Mouse (Mus musculus) retina, postnatal 7 days (tissue): ENCODE data around the gene H2al1g.
"Not testable (repeated sequence)": the region's sequence is repeated elsewhere in the genome, so short reads cannot be mapped to it uniquely, and the experiment has no call there.

ENCODE experiments used
- DNase-seq: peaks from one replicate; pipeline ENCODE4 v3.0.0-alpha.2; 2012; ENCODE audit warnings: low read depth, low spot score

H2al1g gene

GRCm38 (mm10) chrX:11317956-11318355 is at the start of gene H2al1g:
H2al1g (plus strand) TSS chrX:11318256.
- DNase-seq = not testable (repeated sequence)

DNA sequence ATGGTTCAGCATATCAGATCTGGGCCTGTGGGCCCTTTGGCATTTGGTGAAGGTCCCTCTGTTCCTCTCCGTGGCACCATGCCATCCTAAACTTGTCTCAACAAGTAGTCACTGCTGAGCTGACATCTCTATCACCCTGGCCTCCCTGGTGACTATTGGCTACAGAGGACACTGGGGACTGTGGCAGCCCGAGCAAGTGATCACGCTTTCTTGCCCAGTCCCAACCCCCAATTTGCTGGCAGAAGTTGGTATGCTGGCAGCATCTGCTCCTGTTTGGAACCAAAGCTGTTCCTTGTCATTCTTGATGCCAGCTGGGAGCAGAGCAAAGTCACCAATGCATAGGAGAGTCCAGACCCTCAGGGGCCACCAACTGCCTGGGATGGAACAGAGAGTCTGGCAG is 49.0 kb upstream of the H2al1g start:
- no peak for DNase-seq

- no peak for DNase-seq
Measured at GRCm38 (mm10) chrX:11273190-11273589, 44.9 kb upstream of the H2al1g start.

DNA sequence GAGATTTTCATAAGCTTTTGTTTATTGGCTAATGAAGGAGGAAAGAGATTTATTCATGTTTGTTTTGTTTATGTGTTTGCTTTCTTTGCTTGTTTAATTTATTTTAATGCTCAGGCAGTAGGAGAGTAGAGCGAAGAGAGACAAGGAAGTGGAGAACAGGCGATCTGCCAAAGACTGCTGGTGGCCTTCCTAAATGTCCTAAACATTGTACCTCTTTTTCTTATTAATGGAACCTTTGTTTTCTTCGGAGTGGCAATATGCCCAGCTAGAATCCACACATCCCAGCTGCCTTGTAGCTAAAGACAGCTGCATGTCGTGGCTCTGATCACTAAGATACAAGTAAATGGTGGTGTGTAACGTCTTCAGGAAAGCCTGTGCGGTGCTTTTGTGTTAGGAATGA is 41.0 kb upstream of the H2al1g start:
- DNase-seq = no peak

- DNase-seq = no peak
Measured at GRCm38 (mm10) chrX:11280741-11281140, 37.3 kb upstream of the H2al1g start.

DNA sequence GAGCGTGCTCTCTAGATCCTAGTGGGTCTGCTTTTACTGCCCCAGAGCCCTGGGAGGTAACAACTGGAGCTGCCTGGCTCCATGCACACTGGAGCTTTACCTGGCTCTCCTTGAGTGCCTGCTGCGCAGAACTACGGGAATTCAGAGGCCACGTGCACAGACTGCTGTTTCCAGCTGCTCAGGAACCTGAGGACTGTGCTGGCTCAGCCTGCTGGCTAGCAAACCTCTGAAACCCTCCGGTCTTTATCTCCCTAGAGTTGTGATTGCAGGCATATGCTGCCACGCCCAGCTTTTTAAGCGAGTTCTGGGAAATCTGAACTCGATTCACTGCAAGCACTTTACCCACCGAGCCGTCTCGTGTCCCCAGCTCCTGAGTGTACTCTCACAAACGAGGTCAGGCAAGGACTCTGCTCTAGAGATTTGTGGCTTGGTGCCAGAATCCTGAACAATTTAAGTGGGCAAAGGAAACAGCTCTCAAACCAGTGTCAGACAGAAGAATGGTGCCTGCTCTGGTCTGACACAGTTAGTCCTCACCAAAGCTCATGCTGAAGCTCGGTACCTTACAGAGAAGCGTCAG is 29.7 kb upstream of the H2al1g start:
- DNase-seq = no peak

DNA sequence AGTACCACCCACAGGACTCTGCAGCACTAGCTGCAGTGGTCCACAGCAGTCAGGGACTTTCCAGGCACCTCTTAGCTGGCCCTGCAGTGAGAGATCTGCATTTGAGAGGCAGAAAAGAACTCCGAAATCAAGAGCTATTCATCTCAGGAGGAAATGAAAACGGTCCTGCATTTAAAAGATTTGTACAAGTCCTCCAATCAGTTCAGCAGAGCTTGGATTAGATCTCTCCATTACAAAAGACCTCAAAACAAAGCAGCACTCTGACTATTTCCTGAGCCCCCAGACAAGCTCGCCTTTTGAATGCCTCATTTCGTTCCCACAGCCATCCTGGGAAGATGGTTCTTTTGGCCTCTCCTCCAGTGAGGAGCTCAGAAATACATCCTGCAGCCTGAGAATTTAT is 28.8 kb upstream of the H2al1g start:
- no peak for DNase-seq

- DNase-seq = not testable (repeated sequence)
Measured at GRCm38 (mm10) chrX:11298957-11299356, 19.1 kb upstream of the H2al1g start, which contains the start of gene H2al1a. H2al1a (plus strand) TSS chrX:11299257.

- not testable (repeated sequence) for DNase-seq
Measured at GRCm38 (mm10) chrX:11302132-11302531, 15.9 kb upstream of the H2al1g start, which contains the start of gene H2al1b. H2al1b (plus strand) TSS chrX:11302432.

DNA sequence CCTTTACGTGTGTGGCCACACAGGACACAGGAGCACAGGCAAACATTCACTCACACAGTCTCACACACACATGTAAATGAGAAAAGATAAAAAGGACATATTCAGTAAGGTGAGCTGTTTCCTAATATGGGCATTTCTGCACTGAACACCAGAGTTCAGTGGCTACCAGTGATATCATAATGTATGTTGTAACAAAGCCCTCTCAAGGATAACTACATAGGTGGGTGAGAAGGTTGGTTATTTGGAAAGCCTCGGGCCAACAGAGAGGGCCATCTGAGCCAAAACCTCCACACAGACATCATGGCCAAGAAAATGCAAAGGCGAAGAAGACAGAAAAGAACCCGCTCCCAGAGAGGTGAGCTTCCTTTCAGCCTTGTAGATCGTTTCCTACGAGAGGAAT is 12.7 kb upstream of the H2al1g start, which contains the start of gene H2al1c:
Gene H2al1c (plus strand): TSS at position 301 of the 400 bp plus-strand sequence.
- DNase-seq = not testable (repeated sequence)

- DNase-seq = not testable (repeated sequence)
Measured at GRCm38 (mm10) chrX:11308524-11308923, 9.5 kb upstream of the H2al1g start, which contains the start of gene H2al1d. H2al1d (plus strand) TSS chrX:11308824.

GRCm38 (mm10) chrX:11311634-11312033 is 6.4 kb upstream of the H2al1g start, which contains the start of gene H2al1e:
H2al1e (plus strand) TSS chrX:11311934.
- not testable (repeated sequence) for DNase-seq

- not testable (repeated sequence) for DNase-seq
Measured at GRCm38 (mm10) chrX:11314858-11315257, 3.2 kb upstream of the H2al1g start, which contains the start of gene H2al1f. H2al1f (plus strand) TSS chrX:11315158.

DNA sequence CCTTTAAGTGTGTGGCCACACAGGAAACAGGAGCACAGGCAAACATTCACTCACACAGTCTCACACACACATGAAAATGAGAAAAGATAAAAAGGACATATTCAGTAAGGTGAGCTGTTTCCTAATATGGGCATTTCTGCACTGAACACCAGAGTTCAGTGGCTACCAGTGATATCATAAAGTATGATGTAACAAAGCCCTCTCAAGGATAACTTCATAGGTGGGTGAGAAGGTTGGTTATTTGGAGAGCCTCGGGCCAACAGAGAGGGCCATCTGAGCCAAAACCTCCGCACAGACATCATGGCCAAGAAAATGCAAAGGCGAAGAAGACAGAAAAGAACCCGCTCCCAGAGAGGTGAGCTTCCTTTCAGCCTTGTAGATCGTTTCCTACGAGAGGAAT is 3.1 kb downstream of the H2al1g start, which contains the start of gene H2al1h:
Gene H2al1h (plus strand): TSS at position 301 of the 400 bp plus-strand sequence.
- not testable (repeated sequence) for DNase-seq

- not testable (repeated sequence) for DNase-seq
Measured at GRCm38 (mm10) chrX:11324359-11324758, 6.3 kb downstream of the H2al1g start, which contains the start of gene H2al1i. H2al1i (plus strand) TSS chrX:11324659.

DNA sequence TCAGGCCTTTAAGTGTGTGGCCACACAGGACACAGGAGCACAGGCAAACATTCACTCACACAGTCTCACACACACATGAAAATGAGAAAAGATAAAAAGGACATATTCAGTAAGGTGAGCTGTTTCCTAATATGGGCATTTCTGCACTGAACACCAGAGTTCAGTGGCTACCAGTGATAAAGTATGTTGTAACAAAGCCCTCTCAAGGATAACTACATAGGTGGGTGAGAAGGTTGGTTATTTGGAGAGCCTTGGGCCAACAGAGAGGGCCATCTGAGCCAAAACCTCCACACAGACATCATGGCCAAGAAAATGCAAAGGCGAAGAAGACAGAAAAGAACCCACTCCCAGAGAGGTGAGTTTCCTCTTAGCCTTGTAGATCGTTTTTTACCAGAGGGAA is 9.5 kb downstream of the H2al1g start, which contains the start of gene H2al1j:
Gene H2al1j (plus strand): TSS at position 301 of the 400 bp plus-strand sequence.
- not testable (repeated sequence) for DNase-seq

GRCm38 (mm10) chrX:11345762-11346161 is 27.7 kb downstream of the H2al1g start:
- no peak for DNase-seq

DNA sequence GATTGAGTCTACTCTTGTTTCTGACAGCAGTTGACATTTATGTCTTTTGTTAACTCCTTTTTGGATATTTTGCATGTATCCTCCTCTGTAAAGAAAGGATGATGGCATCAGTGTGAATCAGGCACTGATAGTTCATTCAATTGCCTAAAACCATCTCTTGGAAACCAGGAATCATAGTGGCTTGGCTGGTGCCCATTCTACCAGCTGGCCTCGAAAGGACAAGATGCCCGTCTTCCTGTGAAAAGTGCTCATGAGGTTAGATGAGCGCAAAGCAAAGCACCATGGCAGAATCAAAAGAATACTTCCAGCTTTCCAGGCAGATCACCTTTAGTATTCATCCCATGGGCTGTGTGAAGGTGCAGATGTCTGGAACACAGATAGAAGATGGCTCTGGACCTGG is 28.7 kb downstream of the H2al1g start:
- no peak for DNase-seq

GRCm38 (mm10) chrX:11360823-11361222 is 42.8 kb downstream of the H2al1g start:
- no peak for DNase-seq

DNA sequence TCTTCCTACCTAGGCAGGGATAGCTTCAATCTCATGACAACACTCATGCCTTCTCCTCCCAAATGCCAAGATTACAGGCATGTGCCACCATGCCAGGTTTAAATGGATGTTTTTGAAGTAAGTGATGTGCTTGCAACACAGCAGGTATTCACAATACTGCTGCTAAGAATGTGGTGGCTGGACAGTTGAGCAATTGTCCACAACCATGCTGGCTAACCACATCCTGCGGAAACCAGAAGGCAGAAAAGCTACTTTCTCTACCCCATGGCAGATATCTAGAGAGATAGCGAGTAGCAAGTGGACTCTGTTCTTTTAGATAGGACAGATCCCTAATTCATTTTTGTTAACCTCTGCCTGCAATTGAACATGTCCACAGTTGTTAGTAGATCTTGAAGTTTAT is 43.2 kb downstream of the H2al1g start:
- DNase-seq = no peak

DNA sequence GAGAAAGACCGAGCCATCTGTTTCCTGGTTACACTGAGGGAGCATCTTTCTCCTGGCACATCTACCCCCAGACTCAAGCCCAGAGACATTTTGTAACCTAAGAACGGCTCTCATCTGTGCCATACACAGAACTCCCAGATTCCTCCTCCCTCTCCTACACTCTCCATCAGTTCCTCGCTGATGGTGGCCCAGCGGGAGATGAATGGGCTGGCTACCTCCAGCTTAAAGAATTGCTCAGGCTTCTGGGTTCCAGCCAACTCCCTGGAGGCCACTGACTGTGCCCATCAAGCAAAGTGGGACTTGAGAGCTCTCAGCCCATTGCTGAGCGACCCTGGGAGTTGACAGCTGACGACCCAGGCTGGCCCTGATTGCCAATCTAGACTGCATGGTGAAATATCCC is 45.8 kb downstream of the H2al1g start:
- no peak for DNase-seq

GRCm38 (mm10) chrX:11365151-11365550 is 47.1 kb downstream of the H2al1g start:
- DNase-seq = no peak
